Mouse (Mus musculus) liver, adult 2 months (tissue): Measurements from ENCODE around the gene Fbxl17. TPM values are rescaled to one million over a fixed set of nuclear protein-coding genes. Genes with fewer than 3 reads are reported as not detected.

Experiments used
- DNase-seq: peaks from one replicate; pipeline ENCODE4 v3.0.0-alpha.2; 2011; ENCODE audit warnings: low read depth, low spot score; ENCODE audit errors: extremely low read depth
- H3K27ac ChIP-seq: fragments of 200-500 bp; replicated peaks from 2 replicates; pipeline ENCODE4 v1.5.1; 2012; ENCODE audit warnings: low read depth, mild to moderate bottlenecking, control low read depth, inconsistent platforms, low read length; ENCODE audit not compliant: insufficient read depth
- H3K27me3 ChIP-seq: fragments of 200-500 bp; 2 replicates; pipeline ENCODE4 v1.6.1; 2012; ENCODE audit warnings: mild to moderate bottlenecking, moderate library complexity, low read length, inconsistent platforms; ENCODE audit not compliant: control insufficient read depth, insufficient read depth
- H3K36me3 ChIP-seq: fragments of 200-500 bp; 2 replicates; pipeline ENCODE4 v1.6.1; 2012; ENCODE audit warnings: low read length, inconsistent platforms; ENCODE audit not compliant: control insufficient read depth, insufficient read depth
- H3K4me1 ChIP-seq: fragments of 200-500 bp; 2 replicates; pipeline ENCODE4 v1.6.1; 2011; ENCODE audit warnings: low read length; ENCODE audit not compliant: control insufficient read depth, insufficient read depth
- H3K4me3 ChIP-seq: fragments of 200-500 bp; 2 replicates; pipeline ENCODE4 v1.5.1; 2011; ENCODE audit warnings: low read depth, mild to moderate bottlenecking, control low read depth, low read length, moderate library complexity; ENCODE audit not compliant: insufficient read depth
- H3K79me2 ChIP-seq: fragments of 200-500 bp; 2 replicates; pipeline ENCODE4 v1.6.1; 2012; ENCODE audit warnings: inconsistent platforms, mild to moderate bottlenecking, low read length, moderate library complexity; ENCODE audit not compliant: control insufficient read depth, insufficient read depth
- H3K9ac ChIP-seq: fragments of 200-500 bp; 2 replicates; pipeline ENCODE4 v1.6.1; 2012; ENCODE audit warnings: low read depth, mild to moderate bottlenecking, control low read depth, inconsistent platforms, low read length
- CTCF ChIP-seq: fragments of 200-500 bp; IDR thresholded peaks from 2 replicates; pipeline ENCODE4 v1.5.1; 2011; ENCODE audit warnings: low read depth, low read length, control low read depth
- POLR2A ChIP-seq: fragments of 200-500 bp; IDR thresholded peaks from 2 replicates; pipeline ENCODE4 v1.6.1; 2011; ENCODE audit warnings: low read length, control low read depth; ENCODE audit not compliant: insufficient read depth; ENCODE audit errors: extremely low read depth
- WGBS: fragments of 180-500 bp; shearing (Covaris S2); methylation state at CpG from one replicate; pipeline ENCODE4 v1.1.7; 2018; 5-methylcytosine and 5-hydroxymethylcytosine counted together
- polyA plus RNA-seq: library from polyadenylated mRNA; depleted of rRNA; stranded (reverse); fragments of >200 nt; gene quantifications from 2 replicates; pipeline ENCODE4 v1.2.3, GENCODE M21; 2012; rRNA removed
- total RNA-seq: library from RNA; depleted of rRNA; stranded (reverse); fragments of >200 nt; gene quantifications from 2 replicates; pipeline ENCODE4 v1.2.3, GENCODE M21; 2014; rRNA removed

The Fbxl17 gene
- total RNA-seq, result 12.2 and 14.3 TPM in 2 replicates
- polyA plus RNA-seq, result 5.4 TPM in 2 replicates

GRCm38 (mm10) chr17:63499636-63500155, at the start of gene Fbxl17:
TSS of gene Fbxl17 (minus strand) at chr17:63500017.
- Histone ChIP-seq H3K27ac (peak within 1 kb of the TSS; percentile 99), H3K9ac (peak within 1 kb of the TSS; percentile 100), H3K4me1 (peaks cover 16% of the 10 kb centered on the region), H3K79me2 (peaks cover 28% of the 10 kb centered on the region; the same call in 1 of the 2 replicates), H3K4me3 (peak within 1 kb of the TSS; percentile 98), H3K27me3 (no peaks in the 10 kb centered on the region), H3K36me3 (no peaks in the 10 kb centered on the region)
- TF ChIP-seq POLR2A (no peak), CTCF (no peak)
- WGBS, result 3% methylated on average over 78 of the region's 80 CpGs
- peak; percentile 41 for DNase-seq

GRCm38 (mm10) chr17:63547465-63547864, 47.6 kb upstream of the Fbxl17 start:
- peak; percentile 1 for DNase-seq
- TF ChIP-seq POLR2A (no peak), CTCF (peak; percentile 14; the same call in 1 of the 2 replicates)
- H3K9ac ChIP-seq, result no peak overlapping the region
- no peaks in the 10 kb centered on the region for H3K27me3 ChIP-seq
- no peaks in the 10 kb centered on the region for H3K79me2 ChIP-seq
- no peak overlapping the region for H3K27ac ChIP-seq
- no peak overlapping the region for H3K4me3 ChIP-seq
- WGBS, result 77% methylated on average over 4 of the region's 4 CpGs
- no peaks in the 10 kb centered on the region for H3K4me1 ChIP-seq
- no peaks in the 10 kb centered on the region for H3K36me3 ChIP-seq

- H3K9ac ChIP-seq, result no peak overlapping the region
- no peak overlapping the region for H3K27ac ChIP-seq
- no peak for TF ChIP-seq CTCF
- TF ChIP-seq POLR2A, result no peak
- H3K27me3 ChIP-seq, result no peaks in the 10 kb centered on the region
- no peak overlapping the region for H3K4me3 ChIP-seq
- DNase-seq, result no peak
- no peaks in the 10 kb centered on the region for H3K4me1 ChIP-seq
- H3K36me3 ChIP-seq, result no peaks in the 10 kb centered on the region
- H3K79me2 ChIP-seq, result no peaks in the 10 kb centered on the region
- 89% methylated on average over 17 of the region's 17 CpGs for WGBS
Observed at GRCm38 (mm10) chr17:63534576-63535265, 34.9 kb upstream of the Fbxl17 start.

GRCm38 (mm10) chr17:63533074-63533836, 33.4 kb upstream of the Fbxl17 start:
- no peak overlapping the region for H3K4me3 ChIP-seq
- no peaks in the 10 kb centered on the region for H3K79me2 ChIP-seq
- DNase-seq, result peak; percentile 4
- no peak overlapping the region for H3K9ac ChIP-seq
- TF ChIP-seq CTCF (no peak), POLR2A (no peak)
- no peaks in the 10 kb centered on the region for H3K36me3 ChIP-seq
- no peak overlapping the region for H3K27ac ChIP-seq
- no peaks in the 10 kb centered on the region for H3K27me3 ChIP-seq
- 58% methylated on average over 6 of the region's 6 CpGs for WGBS
- H3K4me1 ChIP-seq, result no peaks in the 10 kb centered on the region

GRCm38 (mm10) chr17:63529476-63529875, 29.7 kb upstream of the Fbxl17 start:
- 92% methylated on average over 6 of the region's 6 CpGs for WGBS
- Histone ChIP-seq H3K4me3 (no peak overlapping the region), H3K9ac (no peak overlapping the region), H3K27ac (no peak overlapping the region), H3K4me1 (no peaks in the 10 kb centered on the region), H3K36me3 (no peaks in the 10 kb centered on the region), H3K27me3 (no peaks in the 10 kb centered on the region), H3K79me2 (no peaks in the 10 kb centered on the region)
- TF ChIP-seq POLR2A (no peak), CTCF (no peak)
- DNase-seq, result no peak

- Histone ChIP-seq H3K36me3 (no peaks in the 10 kb centered on the region), H3K9ac (no peak overlapping the region), H3K79me2 (no peaks in the 10 kb centered on the region), H3K27me3 (no peaks in the 10 kb centered on the region), H3K27ac (no peak overlapping the region), H3K4me1 (no peaks in the 10 kb centered on the region), H3K4me3 (no peak overlapping the region)
- DNase-seq, result no peak
- 86% methylated on average over 2 of the region's 2 CpGs for WGBS
- no peak for TF ChIP-seq POLR2A
- no peak for TF ChIP-seq CTCF
Observed at GRCm38 (mm10) chr17:63520691-63521090, 20.9 kb upstream of the Fbxl17 start.
